Mouse (Mus musculus) cerebellum, postnatal 36 days (tissue): Measurements from ENCODE around the gene Galnt4.

Experiments used
- DNase-seq, 2 experiments: peaks; one replicate each; pipeline ENCODE4 v3.0.0; 2021 to 2022; ENCODE audit warnings: mixed read lengths in 2 of 2

Galnt4 gene

GRCm38 (mm10) chr10:99115471-99116236, 7.7 kb downstream of the Galnt4 start:
- DNase-seq, result no peak

GRCm38 (mm10) chr10:99116237-99116632, 8.3 kb downstream of the Galnt4 start:
- no peak for DNase-seq

- no peak for DNase-seq
These were observed 9.0 kb downstream of the Galnt4 start for GRCm38 (mm10) chr10:99116650-99117615.

GRCm38 (mm10) chr10:99117876-99118275, 9.9 kb downstream of the Galnt4 start:
- no peak for DNase-seq

GRCm38 (mm10) chr10:99118697-99119096, 10.7 kb downstream of the Galnt4 start:
- no peak for DNase-seq

- DNase-seq, result no peak
These were observed 11.5 kb downstream of the Galnt4 start for GRCm38 (mm10) chr10:99119471-99119870.

GRCm38 (mm10) chr10:99126225-99126624, 18.3 kb downstream of the Galnt4 start, which contains the start of gene Phxr2:
Gene Phxr2, minus strand, starts transcription at chr10:99126325.
- no peak for DNase-seq

- DNase-seq, result no peak
These were observed 19.0 kb downstream of the Galnt4 start for GRCm38 (mm10) chr10:99126954-99127353.

- no peak for DNase-seq
These were observed 19.8 kb downstream of the Galnt4 start for GRCm38 (mm10) chr10:99127691-99128261.

- no peak for DNase-seq
These were observed 22.7 kb downstream of the Galnt4 start for GRCm38 (mm10) chr10:99130611-99131010.

- DNase-seq, result no peak
These were observed 23.3 kb downstream of the Galnt4 start for GRCm38 (mm10) chr10:99131298-99131697.

GRCm38 (mm10) chr10:99132189-99132588, 24.2 kb downstream of the Galnt4 start:
- no peak for DNase-seq

- DNase-seq, result no peak
These were observed 24.8 kb downstream of the Galnt4 start for GRCm38 (mm10) chr10:99132595-99133272.

- no peak for DNase-seq
These were observed 25.4 kb downstream of the Galnt4 start for GRCm38 (mm10) chr10:99133321-99133875.

GRCm38 (mm10) chr10:99136337-99136736, 28.4 kb downstream of the Galnt4 start:
- DNase-seq, result no peak

- DNase-seq, result no peak
These were observed 37.7 kb downstream of the Galnt4 start for GRCm38 (mm10) chr10:99145611-99146010.

GRCm38 (mm10) chr10:99146596-99146995, 38.6 kb downstream of the Galnt4 start:
- no peak for DNase-seq

GRCm38 (mm10) chr10:99150016-99150415, 42.1 kb downstream of the Galnt4 start:
- DNase-seq, result no peak

- no peak for DNase-seq
These were observed 43.6 kb downstream of the Galnt4 start for GRCm38 (mm10) chr10:99151580-99151979.

- no peak for DNase-seq
These were observed 44.1 kb downstream of the Galnt4 start for GRCm38 (mm10) chr10:99152063-99152462.

- DNase-seq, result no peak
These were observed 46.7 kb downstream of the Galnt4 start for GRCm38 (mm10) chr10:99154635-99155034.

GRCm38 (mm10) chr10:99156808-99157207, 48.8 kb downstream of the Galnt4 start:
- no peak for DNase-seq
